In the genomic region with DNA sequence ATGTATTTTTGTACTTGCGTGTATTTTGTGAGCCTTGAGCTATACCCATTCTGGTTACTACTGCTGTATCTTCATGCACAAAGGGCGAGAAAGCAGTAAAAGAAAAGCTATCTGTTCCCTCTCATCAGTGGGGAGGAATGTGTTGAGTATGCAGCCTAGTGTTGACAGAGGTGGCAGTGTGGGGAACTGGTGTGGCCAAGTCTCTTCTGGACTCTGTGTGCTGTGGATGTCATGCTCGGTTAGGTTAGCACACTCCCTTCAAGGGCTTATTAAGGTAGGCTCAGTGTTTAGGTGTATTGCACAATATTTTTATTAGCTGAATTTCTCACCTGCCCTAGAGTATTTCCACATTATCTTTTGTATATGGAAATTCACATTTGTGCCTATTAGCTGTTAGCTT, we compare ENCODE assay signal across 24 mouse cellular contexts. TPM values are rescaled to one million over a fixed set of nuclear protein-coding genes. Genes with fewer than 3 reads are reported as not detected.
DNase-seq lines count a peak whose midpoint lies in the region; ATAC-seq and TF ChIP-seq lines count a peak whose summit lies in the region.
"Had no signal": no experiment of that assay in that cellular context is flagged by ENCODE, and none has a peak within 500 bp of the region (broad histone marks: within the 10 kb centered on the region; RNA-seq: fewer than 3 reads in every experiment).

No protein-coding gene starts in this region.

- no peak overlapping the region for H3K4me2 ChIP-seq in heart, postnatal 0 days (ENCODE audit: low read depth, low read length)
- no peak overlapping the region for H3K4me2 ChIP-seq in heart, embryonic 12.5 days
- no peak overlapping the region for H3K4me2 ChIP-seq in forebrain, embryonic 14.5 days (ENCODE audit: low read length)
- H3K4me2 ChIP-seq: embryonic facial prominence, embryonic 15.5 days; heart, embryonic 15.5 days; limb, embryonic 13.5 days; liver, embryonic 12.5 days; midbrain, embryonic 13.5 days had no signal

- POLR2A ChIA-PET in Patski (lab: Charles Lee): interaction anchor here (0.7 kb wide), 1 partner anchor 212 kb away, joined by 3 read pairs; no protein-coding TSS in a partner anchor

- WGBS in heart, postnatal 0 days: 41% methylated on average over 3 of the region's 3 CpGs
- WGBS in heart, embryonic 12.5 days: 53% methylated on average over 3 of the region's 3 CpGs
- WGBS in forebrain, embryonic 14.5 days: 88% methylated on average over 3 of the region's 3 CpGs

- H3K9ac ChIP-seq in heart, postnatal 0 days (replicated peaks; ENCODE audit: low read depth, low read length): no peak overlapping the region
- H3K9ac ChIP-seq in heart, embryonic 12.5 days: no peak overlapping the region
- H3K9ac ChIP-seq in forebrain, embryonic 14.5 days (ENCODE audit: low read length): no peak overlapping the region
- H3K9ac ChIP-seq: embryonic facial prominence, embryonic 15.5 days; heart, embryonic 15.5 days; limb, embryonic 13.5 days; liver, embryonic 12.5 days; midbrain, embryonic 13.5 days had no signal

- H3K27ac ChIP-seq in heart, postnatal 0 days (ENCODE audit: low read depth): no peak overlapping the region
- H3K27ac ChIP-seq in heart, embryonic 12.5 days (ENCODE audit: poor library complexity, severe bottlenecking): no peak overlapping the region
- H3K27ac ChIP-seq in forebrain, embryonic 14.5 days (ENCODE audit: low read depth, low read length): no peak overlapping the region
- H3K27ac ChIP-seq: embryonic facial prominence, embryonic 15.5 days; heart, embryonic 15.5 days; hindbrain, postnatal 0 days; limb, embryonic 13.5 days; liver, embryonic 12.5 days; midbrain, embryonic 13.5 days had no signal

- TF ChIP-seq EP300 in heart, postnatal 0 days (IDR thresholded peaks at IDR 0.05; ENCODE audit: low read depth): no peak

- no peak for TF ChIP-seq CTCF in heart, postnatal 0 days (IDR thresholded peaks at IDR 0.05; ENCODE audit: low read depth)
- peak; percentile 30 for TF ChIP-seq CTCF in Patski (IDR thresholded peaks at IDR 0.05)

- no peak for DNase-seq in heart, postnatal 0 days (ENCODE audit: low spot score)
- no peak for DNase-seq in Patski (ENCODE audit: low read depth, low spot score)
- DNase-seq in kidney, adult 8-10 months: peak; percentile 41 to 44
- DNase-seq in kidney, postnatal 14 days: peak; percentile 40
- DNase-seq in embryo, embryonic 10.5 days (ENCODE audit: low spot score): no peak
- DNase-seq in forebrain, embryonic 14.5 days (ENCODE audit: low spot score): no peak
- no peak for DNase-seq in retina, embryonic 14.5 days (ENCODE audit: low spot score)
- DNase-seq: adrenal gland, postnatal 25 days; cerebellum, adult 9-10 months; gastrocnemius, postnatal 36 days; lung, adult 18-20 months; lung, postnatal 14 days; right cerebral cortex, postnatal 14 days; spleen, adult 18-20 months; thymus, postnatal 14 days had no signal

- in situ Hi-C loops in Patski (cut with MboI; ENCODE audit: low pct_unique_long_range_greater_than_20kb): no loop called here

- no peaks in the 10 kb centered on the region for H3K27me3 ChIP-seq in heart, postnatal 0 days (ENCODE audit: control insufficient read depth, insufficient read depth, low read length)
- H3K27me3 ChIP-seq in heart, embryonic 12.5 days (replicated peaks): no peaks in the 10 kb centered on the region
- H3K27me3 ChIP-seq in Patski: no peaks in the 10 kb centered on the region
- no peaks in the 10 kb centered on the region for H3K27me3 ChIP-seq in forebrain, embryonic 14.5 days (replicated peaks; ENCODE audit: control insufficient read depth, insufficient read depth, low read length)
- H3K27me3 ChIP-seq: embryonic facial prominence, embryonic 15.5 days; heart, embryonic 15.5 days; limb, embryonic 13.5 days; liver, embryonic 12.5 days; midbrain, embryonic 13.5 days had no signal

- no peaks in the 10 kb centered on the region for H3K4me1 ChIP-seq in heart, postnatal 0 days (ENCODE audit: control insufficient read depth, insufficient read depth)
- peaks cover 4% of the 10 kb centered on the region; the same call in 1 of the 2 replicates for H3K4me1 ChIP-seq in heart, embryonic 12.5 days (replicated peaks)
- H3K4me1 ChIP-seq in forebrain, embryonic 14.5 days (ENCODE audit: control insufficient read depth, insufficient read depth, low read length): no peaks in the 10 kb centered on the region
- H3K4me1 ChIP-seq: embryonic facial prominence, embryonic 15.5 days; heart, embryonic 15.5 days; limb, embryonic 13.5 days; midbrain, embryonic 13.5 days had no signal

- no peak overlapping the region for H3K4me3 ChIP-seq in heart, postnatal 0 days (ENCODE audit: low read depth, low read length)
- no peak overlapping the region for H3K4me3 ChIP-seq in heart, embryonic 12.5 days
- H3K4me3 ChIP-seq in forebrain, embryonic 14.5 days (ENCODE audit: low read depth, low read length): no peak overlapping the region
- H3K4me3 ChIP-seq: embryonic facial prominence, embryonic 15.5 days; heart, embryonic 15.5 days; limb, embryonic 13.5 days; liver, embryonic 12.5 days; midbrain, embryonic 13.5 days had no signal

- peak; percentile 47; the same call in 1 of the 2 replicates for ATAC-seq in heart, postnatal 0 days (ENCODE audit: insufficient read depth, low read depth)
- no peak for ATAC-seq in heart, embryonic 12.5 days (ENCODE audit: insufficient number of reproducible peaks, low FRiP score)
- ATAC-seq in Patski: no peak
- no peak for ATAC-seq in forebrain, embryonic 14.5 days
- ATAC-seq: CD4-positive, CD25-positive, alpha-beta regulatory T cell, adult 4 months; forebrain, embryonic 16.5 days; hindbrain, postnatal 0 days; liver, embryonic 12.5 days; midbrain, embryonic 13.5 days had no signal

- H3K36me3 ChIP-seq in heart, postnatal 0 days (replicated peaks; ENCODE audit: control insufficient read depth, insufficient read depth, low read length): peaks cover 25% of the 10 kb centered on the region; the same call in 1 of the 2 replicates
- H3K36me3 ChIP-seq in heart, embryonic 12.5 days: peaks cover 24% of the 10 kb centered on the region
- H3K36me3 ChIP-seq in forebrain, embryonic 14.5 days (ENCODE audit: control insufficient read depth, insufficient read depth, low read length): peaks cover 15% of the 10 kb centered on the region

- H3K9me3 ChIP-seq in heart, postnatal 0 days (replicated peaks; ENCODE audit: control insufficient read depth, low read length): no peaks in the 10 kb centered on the region
- no peaks in the 10 kb centered on the region for H3K9me3 ChIP-seq in heart, embryonic 12.5 days (replicated peaks)
- no peaks in the 10 kb centered on the region for H3K9me3 ChIP-seq in forebrain, embryonic 14.5 days (replicated peaks; ENCODE audit: control insufficient read depth, low read length)
- H3K9me3 ChIP-seq: embryonic facial prominence, embryonic 15.5 days; heart, embryonic 15.5 days; limb, embryonic 13.5 days; liver, embryonic 12.5 days; midbrain, embryonic 13.5 days had no signal

- CTCF ChIA-PET in Patski (lab: Charles Lee): interaction anchor here (1.0 kb wide), 1 partner anchor 146 kb away, joined by 3 read pairs; no protein-coding TSS in a partner anchor

RNA-seq across cellular contexts. Expression of a gene that starts 11.5 kb away (rescaled TPM):
- total RNA-seq in heart, postnatal 0 days (2014; rRNA removed; ENCODE audit: low replicate concordance): 9.7 and 12.7 TPM in 2 replicates
- polyA plus RNA-seq in heart, postnatal 0 days (2015; fragmentation: Nextera tagmentation; extraction: Ambion mirVana): 2.5 and 3.4 TPM in 2 replicates
- 4.1 and 4.2 TPM in 2 replicates for polyA plus RNA-seq in heart, embryonic 12.5 days (2016; fragmentation: Nextera tagmentation; extraction: Ambion mirVana)
- 24.6 TPM for polyA plus RNA-seq in Patski (2021)
- 6.6 and 6.9 TPM in 2 replicates for polyA plus RNA-seq in forebrain, embryonic 14.5 days (2014; fragmentation: Nextera tagmentation; extraction: Ambion mirVana)

RNA-seq across cellular contexts. Expression of a gene that starts 35.8 kb away (rescaled TPM):
- 6.0 and 17.9 TPM in 2 replicates for total RNA-seq in heart, postnatal 0 days (2014; rRNA removed; ENCODE audit: low replicate concordance)
- polyA plus RNA-seq in heart, postnatal 0 days (2015; fragmentation: Nextera tagmentation; extraction: Ambion mirVana): 1.3 and 1.4 TPM in 2 replicates
- 1.7 and 2.0 TPM in 2 replicates for polyA plus RNA-seq in heart, embryonic 12.5 days (2016; fragmentation: Nextera tagmentation; extraction: Ambion mirVana)
- polyA plus RNA-seq in Patski (2021): 12.0 TPM
- 0.88 and 0.91 TPM in 2 replicates for polyA plus RNA-seq in forebrain, embryonic 14.5 days (2014; fragmentation: Nextera tagmentation; extraction: Ambion mirVana)

Comparison
In these comparisons a context has a peak if more than half of its experiments do, and no peak if none do; other contexts are left out.
1. DNase-seq: peak in kidney, adult 8-10 months (2 of 2) and kidney, postnatal 14 days (single experiment); none in heart, postnatal 0 days (single experiment), Patski (single experiment), embryo, embryonic 10.5 days (single experiment), forebrain, embryonic 14.5 days (single experiment) and retina, embryonic 14.5 days (single experiment).